Mouse (Mus musculus) CH12.LX (cell line): Measurements from ENCODE around the gene Wdr13. TPM values are rescaled to one million over a fixed set of nuclear protein-coding genes. Genes with fewer than 3 reads are reported as not detected.

Source experiments
- DNase-seq: peaks from one replicate; pipeline ENCODE4 v3.0.0-alpha.2; 2013; ENCODE audit errors: extremely low read depth
- H3K27ac ChIP-seq: 2 replicates; pipeline ENCODE4 v1.5.1; 2012; ENCODE audit warnings: low read depth, mild to moderate bottlenecking, control low read depth, moderate library complexity; ENCODE audit not compliant: insufficient read depth
- H3K27me3 ChIP-seq: replicated peaks from 2 replicates; pipeline ENCODE3; 2012; ENCODE audit warnings: inconsistent platforms
- H3K36me3 ChIP-seq, 2 experiments: replicated peaks in 1 of 2; 2 replicates each; pipeline versions ENCODE3 to v1.6.1; 2012; ENCODE audit warnings: inconsistent platforms in 1 of 2, low read length in 1 of 2, mild to moderate bottlenecking in 1 of 2, mixed read lengths in 1 of 2, moderate library complexity in 1 of 2; ENCODE audit not compliant: control insufficient read depth in 1 of 2, insufficient read depth in 1 of 2
- H3K4me1 ChIP-seq, 2 experiments: 2 replicates each; pipeline ENCODE4 v1.6.1; 2012; ENCODE audit warnings: inconsistent platforms in 1 of 2, moderate library complexity in 1 of 2; ENCODE audit not compliant: insufficient read depth in 2 of 2, control insufficient read depth in 1 of 2
- H3K4me2 ChIP-seq: 2 replicates; pipeline ENCODE4 v1.6.1; 2012; ENCODE audit warnings: low read depth, mild to moderate bottlenecking, control low read depth; ENCODE audit not compliant: poor library complexity, insufficient read depth, severe bottlenecking
- H3K4me3 ChIP-seq, 3 experiments: fragments of 150-350 bp in 1 of 3; sonication (generic) in 1 of 3; replicated peaks in 1 of 3; 2 replicates each; pipeline versions ENCODE3 to v1.5.1; 2011 to 2012; ENCODE audit warnings: low read depth in 2 of 3, low read length in 2 of 3, mild to moderate bottlenecking in 2 of 3, moderate library complexity in 2 of 3, control low read depth in 1 of 3, improper control_type of control experiment in 1 of 3, inconsistent platforms in 1 of 3, mixed read lengths in 1 of 3; ENCODE audit not compliant: poor library complexity in 1 of 3
- H3K79me2 ChIP-seq: replicated peaks from 2 replicates; pipeline ENCODE4 v1.6.1; 2012; ENCODE audit warnings: mild to moderate bottlenecking, moderate library complexity; ENCODE audit not compliant: control insufficient read depth, poor library complexity, insufficient read depth, severe bottlenecking; ENCODE audit errors: extremely low read depth
- H3K9ac ChIP-seq: 2 replicates; pipeline ENCODE4 v1.6.1; 2012; ENCODE audit warnings: low read depth, mild to moderate bottlenecking, control low read depth, moderate library complexity; ENCODE audit not compliant: insufficient read depth
- H3K9me3 ChIP-seq: replicated peaks from 2 replicates; pipeline ENCODE3; 2012; ENCODE audit warnings: low read length, inconsistent platforms, mixed read lengths
- CHD2 ChIP-seq: IDR thresholded peaks from 2 replicates; pipeline ENCODE4 v1.6.1; 2011; ENCODE audit warnings: low read length, improper control_type of control experiment
- E2F4 ChIP-seq: IDR thresholded peaks from 2 replicates; pipeline ENCODE4 v1.6.1; 2011; ENCODE audit warnings: low read depth, low read length, improper control_type of control experiment; ENCODE audit not compliant: insufficient replicate concordance
- ETS1 ChIP-seq: conservative IDR thresholded peaks from 2 replicates; pipeline ENCODE4 v1.6.1; 2012; ENCODE audit warnings: low read depth, mild to moderate bottlenecking, inconsistent platforms, low read length, improper control_type of control experiment, moderate library complexity
- GABPA ChIP-seq: IDR thresholded peaks from 2 replicates; pipeline ENCODE4 v1.6.1; 2012; ENCODE audit warnings: low read depth, low read length, improper control_type of control experiment, inconsistent platforms; ENCODE audit not compliant: insufficient replicate concordance
- JUN ChIP-seq: IDR thresholded peaks from 2 replicates; pipeline ENCODE4 v1.6.1; 2011; ENCODE audit warnings: low read depth, mild to moderate bottlenecking, low read length, improper control_type of control experiment, moderate library complexity; ENCODE audit not compliant: insufficient read depth
- MXI1 ChIP-seq: IDR thresholded peaks from 2 replicates; pipeline ENCODE4 v1.6.1; 2011; ENCODE audit warnings: mild to moderate bottlenecking, low read depth, low read length, improper control_type of control experiment
- MYC ChIP-seq: IDR thresholded peaks from 2 replicates; pipeline ENCODE4 v1.6.1; 2011; ENCODE audit warnings: low read depth, mild to moderate bottlenecking, improper control_type of control experiment, low read length
- NRF1 ChIP-seq: IDR thresholded peaks from 2 replicates; pipeline ENCODE4 v1.6.1; 2014; ENCODE audit warnings: low read depth, mild to moderate bottlenecking, inconsistent platforms, low read length, improper control_type of control experiment, moderate library complexity
- PAX5 ChIP-seq: IDR thresholded peaks from 2 replicates; pipeline ENCODE4 v1.6.1; 2012; ENCODE audit warnings: low read length, inconsistent platforms, mixed read lengths
- POLR2A ChIP-seq: IDR thresholded peaks from 2 replicates; pipeline ENCODE4 v1.6.1; 2011; ENCODE audit warnings: low read depth, mild to moderate bottlenecking, improper control_type of control experiment, low read length
- RAD21 ChIP-seq: IDR thresholded peaks from 2 replicates; pipeline ENCODE4 v1.6.1; 2011; ENCODE audit warnings: low read depth, mild to moderate bottlenecking, low read length, improper control_type of control experiment, moderate library complexity
- RCOR1 ChIP-seq: conservative IDR thresholded peaks from 2 replicates; pipeline ENCODE4 v1.6.1; 2012; ENCODE audit warnings: low read depth, mild to moderate bottlenecking, inconsistent platforms, low read length, improper control_type of control experiment
- TBP ChIP-seq: conservative IDR thresholded peaks from 2 replicates; pipeline ENCODE4 v1.6.1; 2011; ENCODE audit warnings: low read depth, low read length, improper control_type of control experiment
- TCF12 ChIP-seq: IDR thresholded peaks from 2 replicates; pipeline ENCODE4 v1.6.1; 2014; ENCODE audit warnings: low read depth, mild to moderate bottlenecking, inconsistent platforms, low read length, improper control_type of control experiment
- UBTF ChIP-seq: IDR thresholded peaks from 2 replicates; pipeline ENCODE4 v1.6.1; 2012; ENCODE audit warnings: low read depth, mild to moderate bottlenecking, inconsistent platforms, low read length, improper control_type of control experiment, moderate library complexity
- USF1 ChIP-seq: IDR thresholded peaks from 2 replicates; pipeline ENCODE4 v1.6.1; 2014; ENCODE audit warnings: low read depth, mild to moderate bottlenecking, inconsistent platforms, low read length, improper control_type of control experiment
- USF2 ChIP-seq: conservative IDR thresholded peaks from 2 replicates; pipeline ENCODE4 v1.6.1; 2011; ENCODE audit warnings: low read depth, low read length, improper control_type of control experiment
- ZC3H11A ChIP-seq: IDR thresholded peaks from 2 replicates; pipeline ENCODE4 v1.6.1; 2012; ENCODE audit warnings: low read depth, mild to moderate bottlenecking, inconsistent platforms, low read length, improper control_type of control experiment
- ZKSCAN1 ChIP-seq: IDR thresholded peaks from 2 replicates; pipeline ENCODE4 v1.6.1; 2012; ENCODE audit warnings: low read depth, inconsistent platforms, low read length, improper control_type of control experiment, borderline replicate concordance
- ZMIZ1 ChIP-seq: IDR thresholded peaks from 2 replicates; pipeline ENCODE4 v1.6.1; 2012; ENCODE audit warnings: low read depth, mild to moderate bottlenecking, inconsistent platforms, low read length, improper control_type of control experiment
- dilution Hi-C: fragments of 300-500 bp; cut with MboI; formaldehyde crosslinking; loops from 2 replicates; pipeline ENCODE4 v1.14.3; 2020; ENCODE audit warnings: low sequenced_read_pairs; ENCODE audit not compliant: extremely low pct_unique_long_range_greater_than_20kb, extremely low pct_ligation_motif_present
- in situ Hi-C: fragments of 300-500 bp; cut with MboI; formaldehyde crosslinking; loops from 3 replicates; pipeline ENCODE4 v1.14.3; 2019; ENCODE audit warnings: low sequenced_read_pairs, low pct_ligation_motif_present, low pct_unique_long_range_greater_than_20kb, mixed read lengths
- polyA plus RNA-seq: library from polyadenylated mRNA; unstranded; fragments of >175 nt; gene quantifications from 2 replicates; pipeline ENCODE4 v1.2.1, GENCODE M21; 2012; ENCODE audit warnings: low read depth; ENCODE audit not compliant: insufficient read length
- total RNA-seq, 2 experiments: library from RNA; depleted of rRNA; stranded (reverse); fragments of 300-350 nt in 1 of 2; fragments of >200 nt in 1 of 2; gene quantifications; 2 replicates each; pipeline ENCODE4 v1.2.3; 2012 to 2014

The Wdr13 gene
- total and polyA plus RNA-seq, 3 experiments, result 7.6 to 13.0 (median 11.9) TPM

DNA sequence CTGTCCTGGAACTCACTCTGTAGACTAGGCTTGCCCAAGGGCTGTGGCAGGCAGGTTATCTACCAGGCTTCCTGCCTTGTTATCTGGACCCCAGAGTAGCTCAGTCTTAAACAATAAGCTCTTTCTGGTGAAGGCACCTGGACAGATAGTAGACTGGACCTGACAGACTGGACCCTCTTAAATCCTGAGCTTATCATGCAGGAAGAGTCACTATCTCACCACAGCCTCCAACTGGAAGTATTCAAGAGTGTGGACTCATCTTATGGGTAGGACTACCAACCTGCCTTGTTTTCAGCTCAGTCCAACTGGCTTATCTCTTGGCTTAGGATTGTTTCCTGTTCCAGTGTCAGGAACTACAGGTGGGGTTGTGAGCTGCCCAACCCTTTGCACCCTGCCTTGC lies 15.4 kb downstream of the Wdr13 start:
- no peak overlapping the region for H3K4me2 ChIP-seq
- no peak for TF ChIP-seq ZC3H11A
- no peak for TF ChIP-seq NRF1
- TF ChIP-seq MYC, result no peak
- TF ChIP-seq POLR2A, result no peak
- TF ChIP-seq TCF12, result no peak
- TF ChIP-seq CHD2, result no peak
- TF ChIP-seq RCOR1, result no peak
- no peak for TF ChIP-seq ETS1
- TF ChIP-seq UBTF, result no peak
- TF ChIP-seq USF1, result no peak
- TF ChIP-seq ZMIZ1, result no peak
- TF ChIP-seq MXI1, result no peak
- TF ChIP-seq GABPA, result no peak
- TF ChIP-seq PAX5, result no peak
- TF ChIP-seq JUN, result no peak
- no peak for TF ChIP-seq TBP
- TF ChIP-seq USF2, result no peak
- no peak for TF ChIP-seq E2F4
- TF ChIP-seq RAD21, result no peak
- DNase-seq, result no peak
- H3K79me2 ChIP-seq, result no peaks in the 10 kb centered on the region
- dilution Hi-C loops (no loop called here), in situ Hi-C loops (loop anchor here (25.0 kb wide), 1 partner anchor 205 kb away; the partner anchor contains the start of genes Gm10490, Gm10491 and Pcsk1n)
- H3K36me3 ChIP-seq, result peaks cover 0 to 5% of the 10 kb centered on the region in 2 experiments
- H3K4me1 ChIP-seq, result no peaks in the 10 kb centered on the region
- no peaks in the 10 kb centered on the region for H3K27me3 ChIP-seq
- H3K9me3 ChIP-seq, result no peaks in the 10 kb centered on the region
- H3K9ac ChIP-seq, result no peak overlapping the region
- no peak overlapping the region for H3K4me3 ChIP-seq
- H3K27ac ChIP-seq, result no peak overlapping the region

DNA sequence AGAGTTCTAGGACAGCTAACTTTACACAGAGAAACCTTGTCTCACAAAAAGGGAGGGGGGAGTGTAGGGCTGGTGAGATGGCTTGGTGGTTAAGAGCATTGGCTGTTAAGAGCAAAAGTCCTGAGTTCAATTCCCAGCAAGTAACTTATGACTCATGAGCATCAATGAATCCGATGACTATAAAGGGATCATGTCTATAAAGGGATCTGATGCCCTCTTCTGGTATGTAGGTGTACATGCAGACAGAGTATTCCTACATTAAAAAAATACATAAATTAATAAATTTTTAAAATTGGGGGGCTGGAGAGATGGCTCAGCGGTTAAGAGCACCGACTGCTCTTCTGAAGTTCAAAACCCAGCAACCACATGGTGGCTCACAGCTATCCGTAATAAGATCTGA lies 17.4 kb downstream of the Wdr13 start:
- Histone ChIP-seq H3K9me3 (no peaks in the 10 kb centered on the region), H3K4me3 (no peak overlapping the region), H3K36me3 (peaks cover 0 to 5% of the 10 kb centered on the region in 2 experiments), H3K27ac (no peak overlapping the region), H3K79me2 (no peaks in the 10 kb centered on the region), H3K4me2 (no peak overlapping the region), H3K4me1 (no peaks in the 10 kb centered on the region), H3K27me3 (no peaks in the 10 kb centered on the region), H3K9ac (no peak overlapping the region)
- in situ Hi-C loops (loop anchor here (25.0 kb wide), 1 partner anchor 203 kb away; the partner anchor contains the start of genes Gm10490, Gm10491 and Pcsk1n), dilution Hi-C loops (no loop called here)
- peak; percentile 24 for TF ChIP-seq RAD21
- TF ChIP-seq ZKSCAN1, result no peak
- no peak for DNase-seq
